Mouse (Mus musculus) activated CD4-positive, CD25-positive, alpha-beta regulatory T cell, adult 4 months (primary cell): ENCODE data around the gene Smc5. TPM values are rescaled to one million over a fixed set of nuclear protein-coding genes. Genes with fewer than 3 reads are reported as not detected.

Experiments used
- ATAC-seq: one replicate; pipeline ENCODE4 v1.8.0; 2017
- polyA plus RNA-seq, 2 experiments: library from polyadenylated mRNA; unstranded; fragments of 100-300 nt; shearing (Covaris generic); gene quantifications; one replicate each; pipeline ENCODE4 v1.2.1; 2017

Smc5 gene
- polyA plus RNA-seq, 2 experiments from 2014 or later = 30.6 to 31.5 TPM

GRCm38 (mm10) chr19:23188986-23189385 is 84.7 kb downstream of the Smc5 start:
- ATAC-seq = no peak

GRCm38 (mm10) chr19:23187732-23188131 is 86.0 kb downstream of the Smc5 start:
- no peak for ATAC-seq

- no peak for ATAC-seq
These were observed 89.6 kb downstream of the Smc5 start for GRCm38 (mm10) chr19:23184068-23184467.

- ATAC-seq = no peak
These were observed 90.2 kb downstream of the Smc5 start for GRCm38 (mm10) chr19:23183493-23183892.

GRCm38 (mm10) chr19:23178533-23178932 is 95.2 kb downstream of the Smc5 start:
- ATAC-seq = no peak

DNA sequence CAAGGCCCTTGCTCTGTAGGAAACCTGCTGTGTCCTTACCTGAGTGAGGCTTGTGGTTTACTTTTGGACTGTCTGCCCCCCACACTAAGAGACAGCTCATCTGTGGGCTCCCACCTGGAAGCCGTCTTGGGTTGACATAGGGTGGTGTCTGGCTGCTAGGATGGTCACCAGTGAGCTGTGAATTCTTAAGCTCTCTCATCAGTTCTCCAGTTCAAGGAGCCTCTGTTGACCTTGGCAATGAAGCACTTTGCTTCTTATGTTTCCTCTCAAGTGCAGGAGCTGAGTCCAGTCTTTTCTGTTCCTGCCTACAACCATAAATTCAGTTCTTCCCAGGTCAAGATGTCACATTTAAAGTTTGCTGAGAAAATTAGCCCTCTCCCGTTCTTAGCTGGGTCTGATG is 98.2 kb downstream of the Smc5 start:
- no peak for ATAC-seq

DNA sequence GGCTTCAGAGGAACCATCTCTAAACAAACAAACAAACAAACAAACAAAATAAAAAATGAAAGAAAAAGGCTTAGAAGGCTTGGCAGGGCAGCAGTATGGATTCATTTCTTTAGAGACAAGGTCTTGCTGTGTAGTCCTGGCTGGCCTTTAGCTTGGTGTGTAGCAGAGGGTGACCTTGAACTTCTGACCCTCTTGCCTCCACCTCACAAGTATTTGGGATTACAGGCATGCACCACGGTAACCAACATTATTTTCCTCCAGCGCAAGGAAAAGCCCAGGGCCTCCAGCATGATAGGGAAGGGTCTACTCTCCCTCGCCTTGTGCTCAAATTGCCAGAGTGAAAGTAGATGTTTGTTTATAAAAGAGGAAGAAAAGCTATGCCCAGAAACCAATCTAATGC is 98.6 kb downstream of the Smc5 start:
- no peak for ATAC-seq

GRCm38 (mm10) chr19:23171136-23171535 is 102.6 kb downstream of the Smc5 start:
- no peak for ATAC-seq

- no peak for ATAC-seq
These were observed 103.2 kb downstream of the Smc5 start for GRCm38 (mm10) chr19:23170476-23170875.

DNA sequence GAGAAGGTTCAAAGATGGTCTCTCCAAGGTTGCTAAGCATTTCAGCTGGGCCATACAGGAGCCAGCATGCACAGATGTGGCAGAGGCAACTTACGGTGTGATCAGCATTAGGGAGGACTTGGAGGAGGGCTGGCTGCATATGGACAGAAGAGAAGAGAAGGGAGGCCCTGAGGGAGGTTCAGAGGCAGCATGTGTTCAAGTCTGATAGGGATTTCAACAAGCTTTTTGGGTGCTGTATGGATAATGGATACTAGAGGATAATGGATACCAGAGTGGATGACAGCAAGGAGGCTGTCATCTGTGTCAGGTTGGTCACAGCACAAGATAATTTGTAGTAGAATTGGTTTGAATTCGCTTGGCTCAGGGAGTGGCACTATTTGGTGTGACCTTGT is 104.0 kb downstream of the Smc5 start:
- no peak for ATAC-seq

- no peak for ATAC-seq
These were observed 104.6 kb downstream of the Smc5 start for GRCm38 (mm10) chr19:23168899-23169658.

DNA sequence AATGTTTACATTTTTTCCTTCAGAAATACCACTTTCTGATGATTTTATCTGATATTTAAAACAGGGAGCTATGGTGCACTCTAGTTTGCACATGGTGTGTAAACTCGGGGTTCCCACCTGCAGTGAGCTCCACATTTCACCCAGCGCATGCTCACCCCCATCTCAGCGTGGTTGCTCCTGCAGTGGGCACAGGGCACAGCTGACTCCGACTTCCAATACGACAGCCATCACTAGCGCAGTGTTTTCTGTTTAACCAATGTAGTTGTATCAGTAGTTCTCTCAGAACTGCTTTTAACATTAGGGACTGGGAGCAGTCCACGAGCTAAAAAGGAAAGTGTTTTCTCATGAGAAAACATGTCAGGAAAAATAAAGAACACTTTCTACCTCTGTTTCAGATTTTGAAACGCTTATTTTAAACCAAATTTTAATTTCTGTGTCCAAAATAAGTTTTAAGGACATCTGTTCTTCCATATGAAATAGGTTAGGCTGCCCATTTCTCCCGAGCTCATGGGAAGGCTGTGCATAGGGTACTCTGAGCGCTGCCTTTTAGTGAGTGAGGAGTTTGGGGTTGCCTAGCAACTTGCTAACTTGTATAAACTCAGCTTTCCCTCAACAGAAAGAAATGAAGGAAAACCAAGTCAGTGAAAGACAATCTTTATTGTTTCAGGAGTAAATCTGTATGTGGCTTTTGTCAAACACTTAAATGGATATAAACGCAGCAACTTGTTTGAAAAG is 107.0 kb downstream of the Smc5 start:
- ATAC-seq = no peak

DNA sequence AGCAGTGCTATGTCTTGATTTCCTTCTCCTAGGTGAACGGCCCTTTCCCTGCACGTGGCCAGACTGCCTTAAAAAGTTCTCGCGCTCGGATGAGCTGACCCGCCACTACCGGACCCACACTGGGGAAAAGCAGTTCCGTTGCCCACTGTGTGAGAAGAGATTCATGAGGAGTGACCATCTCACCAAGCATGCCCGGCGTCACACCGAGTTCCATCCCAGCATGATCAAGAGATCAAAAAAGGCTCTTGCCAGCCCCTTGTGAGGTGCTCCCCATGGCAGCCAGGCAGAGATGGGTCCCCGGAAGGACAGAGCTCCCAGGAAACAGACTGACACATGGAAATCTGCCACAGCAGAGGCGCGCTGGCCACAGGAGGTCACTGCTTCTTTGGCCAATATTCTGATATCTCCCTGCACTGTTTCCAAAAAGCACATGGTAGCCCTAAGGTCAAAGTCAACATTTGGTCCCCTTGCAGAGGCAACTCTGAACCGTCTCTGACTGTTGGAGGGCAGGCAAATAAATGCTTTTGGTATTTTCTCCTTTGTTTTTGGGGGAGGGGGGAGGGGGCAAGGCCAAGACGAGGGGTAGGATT is 109.0 kb downstream of the Smc5 start:
- no peak for ATAC-seq

- no peak for ATAC-seq
These were observed 110.3 kb downstream of the Smc5 start for GRCm38 (mm10) chr19:23163361-23163760.

DNA sequence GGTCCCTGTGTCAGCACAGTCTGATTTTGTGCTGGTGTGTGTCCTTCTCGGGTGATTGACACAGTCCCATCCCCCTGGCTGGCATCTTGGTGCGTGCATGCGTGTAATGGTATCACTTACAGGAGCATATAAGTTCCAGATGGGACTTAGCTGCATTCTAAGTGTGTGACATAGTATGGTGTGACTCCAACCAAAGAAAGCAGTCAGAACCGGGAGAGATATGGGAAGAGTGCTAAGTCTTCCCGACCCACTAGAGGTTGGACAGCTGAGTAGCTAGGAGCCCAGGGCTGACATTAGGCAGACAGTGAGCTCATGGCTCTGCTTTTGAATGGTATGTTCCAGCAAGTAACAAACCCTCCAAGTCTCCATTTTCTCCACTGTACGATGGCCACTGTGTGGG is 110.8 kb downstream of the Smc5 start:
- no peak for ATAC-seq

- ATAC-seq = no peak
These were observed 111.3 kb downstream of the Smc5 start for GRCm38 (mm10) chr19:23162387-23162809.

DNA sequence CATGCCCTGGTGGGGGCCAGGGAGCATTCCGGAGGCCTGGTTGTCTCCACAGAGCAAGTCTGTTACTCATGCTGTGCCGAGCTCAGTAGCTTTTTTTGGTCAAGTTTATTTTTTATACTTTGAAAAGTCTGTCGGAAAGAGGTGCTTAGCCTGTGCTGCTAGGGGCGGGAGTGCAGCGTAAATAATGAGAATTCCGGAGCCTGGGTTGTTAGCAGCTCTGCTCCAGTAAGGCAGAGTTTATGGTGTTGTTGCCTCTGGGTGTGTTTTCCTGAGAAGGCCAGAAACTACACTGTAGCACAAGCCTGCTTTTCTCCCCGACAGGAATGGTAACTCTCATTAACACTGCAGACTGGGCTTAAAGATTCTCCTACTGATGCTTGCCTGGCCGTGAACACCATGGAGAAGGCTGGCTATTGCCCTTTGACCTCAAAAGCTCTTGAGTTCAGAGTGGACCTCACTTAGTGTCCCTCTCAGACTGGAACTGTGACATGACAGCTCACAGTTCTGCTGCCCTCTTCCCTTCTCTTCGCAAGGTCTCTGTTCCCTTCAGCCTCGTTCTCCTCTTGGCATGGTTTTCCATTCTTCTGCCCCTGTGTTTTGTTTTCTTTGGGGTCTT is 113.8 kb downstream of the Smc5 start:
- ATAC-seq = no peak

Other genes with a start within 250 kb of the Smc5 start
- 1 to 10 TPM; 1.7 to 2.8 TPM for gene Klf9, start 132.7 kb downstream of the Smc5 start, polyA plus RNA-seq
- gene Mamdc2, start 174.5 kb upstream of the Smc5 start, polyA plus RNA-seq = not detected